Comparison of ENCODE assay signal across 8 mouse cellular contexts in the genomic region with DNA sequence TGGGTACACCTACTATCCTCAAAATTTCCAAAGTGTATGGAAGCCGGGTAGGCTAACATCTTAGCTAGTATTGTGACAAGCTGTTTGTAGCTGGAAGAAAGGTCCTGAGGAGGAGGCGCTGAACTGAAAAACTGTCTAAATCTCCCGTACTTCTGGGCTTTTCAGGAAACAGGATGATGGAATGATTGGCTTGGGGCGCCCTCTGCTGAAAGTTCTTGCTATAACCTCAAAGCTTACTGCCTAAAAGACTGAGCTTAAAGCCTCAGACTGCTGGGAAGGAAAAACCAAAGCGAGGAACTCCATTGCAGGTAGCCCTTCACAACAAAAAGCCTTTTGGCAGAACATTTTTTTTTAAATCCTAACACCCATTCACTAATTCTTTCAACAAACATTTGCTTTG.
DNase-seq lines count a peak whose midpoint lies in the region; ATAC-seq and TF ChIP-seq lines count a peak whose summit lies in the region.

No protein-coding gene starts in this region.

- no peak overlapping the region for H3K4me3 ChIP-seq in lung, embryonic 14.5 days (ENCODE audit: low read depth, low read length)

- no peaks in the 10 kb centered on the region for H3K4me1 ChIP-seq in lung, embryonic 14.5 days (ENCODE audit: insufficient read depth)

- 11% methylated on average over 5 of the region's 5 CpGs for WGBS in large intestine, adult 2 months
- WGBS in lung, embryonic 14.5 days, result 14% methylated on average over 5 of the region's 5 CpGs

- no peak for ATAC-seq in lung, embryonic 14.5 days (ENCODE audit: insufficient read depth)
- no peak for ATAC-seq in erythroblast, adult 5-6 weeks (replicated peaks; ENCODE audit: low FRiP score, poor library complexity, severe bottlenecking)

- no peak overlapping the region for H3K4me2 ChIP-seq in lung, embryonic 14.5 days

- no peaks in the 10 kb centered on the region for H3K27me3 ChIP-seq in lung, embryonic 14.5 days (ENCODE audit: insufficient read depth, low read length)

- no peaks in the 10 kb centered on the region for H3K9me3 ChIP-seq in lung, embryonic 14.5 days (ENCODE audit: low read depth, low read length)

- H3K27ac ChIP-seq in lung, embryonic 14.5 days (ENCODE audit: low read depth), result no peak overlapping the region

- H3K9ac ChIP-seq in lung, embryonic 14.5 days, result no peak overlapping the region

- DNase-seq in B cell, adult 2 months, result peak; percentile 46 to 52
- DNase-seq in NIH3T3 (ENCODE audit: low read depth), result peak; percentile 79
- DNase-seq in cerebellum, postnatal 36 days, result peak; percentile 67 to 79
- DNase-seq in gastrocnemius, postnatal 10 days, result peak; percentile 62
- DNase-seq in large intestine, adult 2 months (ENCODE audit: low read depth, low spot score), result peak; percentile 11
- DNase-seq in lung, embryonic 14.5 days, result peak; percentile 91
- peak; percentile 10 for DNase-seq in skeletal muscle tissue, adult 2 months (ENCODE audit: low read depth, low spot score)

- peak; percentile 70 for TF ChIP-seq CTCF in lung, embryonic 14.5 days (IDR thresholded peaks at IDR 0.05; ENCODE audit: low read depth)

- no peaks in the 10 kb centered on the region for H3K36me3 ChIP-seq in lung, embryonic 14.5 days (ENCODE audit: insufficient read depth)

Comparison
In these comparisons a context has a peak if more than half of its experiments do, and no peak if none do; other contexts are left out.
1. DNase-seq: peak in every context shown above with its lines; median percentile 91 in lung, embryonic 14.5 days; 79 in NIH3T3; 73 in cerebellum, postnatal 36 days; 62 in gastrocnemius, postnatal 10 days; 49 in B cell, adult 2 months; 11 in large intestine, adult 2 months; 10 in skeletal muscle tissue, adult 2 months.